Mouse (Mus musculus): Measurements from ENCODE around the gene Actrt2. TPM values are rescaled to one million over a fixed set of nuclear protein-coding genes. Genes with fewer than 3 reads are reported as not detected.
A peak's percentile ranks its signal among the peaks of the same experiment; 100 is the strongest.

Gene Actrt2
- polyA plus RNA-seq, 1 experiment from 2014 or later = not detected

- H3K27me3 ChIP-seq (replicated peaks; ENCODE audit: control insufficient read depth, insufficient read depth, low read length) = peaks cover 8% of the 10 kb centered on the region
- H3K4me2 ChIP-seq = no peak overlapping the region
- ATAC-seq (replicated peaks; ENCODE audit: low FRiP score) = no peak
- no peak for DNase-seq (ENCODE audit: low spot score)
- no peaks in the 10 kb centered on the region for H3K9me3 ChIP-seq (ENCODE audit: control insufficient read depth, low read length)
- H3K9ac ChIP-seq (ENCODE audit: low read depth, low read length) = no peak overlapping the region
- H3K27ac ChIP-seq (ENCODE audit: low read depth, low read length) = no peak overlapping the region
- no peak overlapping the region for H3K4me3 ChIP-seq (ENCODE audit: low read depth, low read length)
- no peaks in the 10 kb centered on the region for H3K4me1 ChIP-seq (replicated peaks; ENCODE audit: control insufficient read depth, insufficient read depth, low read length)
- 50% methylated on average over 15 of the region's 15 CpGs for WGBS
- no peaks in the 10 kb centered on the region for H3K36me3 ChIP-seq (ENCODE audit: control insufficient read depth, insufficient read depth, low read length)
These were observed 7.3 kb upstream of the Actrt2 start for GRCm38 (mm10) chr4:154674966-154675365.

- H3K4me1 ChIP-seq (replicated peaks; ENCODE audit: control insufficient read depth, insufficient read depth, low read length) = no peaks in the 10 kb centered on the region
- WGBS = 6% methylated on average over 12 of the region's 12 CpGs
- H3K27ac ChIP-seq (ENCODE audit: low read depth, low read length) = no peak overlapping the region
- ATAC-seq (replicated peaks; ENCODE audit: low FRiP score) (no peak), DNase-seq (ENCODE audit: low spot score) (peak; percentile 48)
- H3K36me3 ChIP-seq (ENCODE audit: control insufficient read depth, insufficient read depth, low read length) = no peaks in the 10 kb centered on the region
- H3K9me3 ChIP-seq (ENCODE audit: control insufficient read depth, low read length) = no peaks in the 10 kb centered on the region
- no peak overlapping the region for H3K9ac ChIP-seq (ENCODE audit: low read depth, low read length)
- H3K27me3 ChIP-seq (replicated peaks; ENCODE audit: control insufficient read depth, insufficient read depth, low read length) = peaks cover 8% of the 10 kb centered on the region; the same call in 1 of the 2 replicates
- H3K4me2 ChIP-seq = no peak overlapping the region
- no peak overlapping the region for H3K4me3 ChIP-seq (ENCODE audit: low read depth, low read length)
These were observed 6.9 kb upstream of the Actrt2 start for GRCm38 (mm10) chr4:154674541-154674940.

- peaks cover 8% of the 10 kb centered on the region; the same call in 1 of the 2 replicates for H3K27me3 ChIP-seq (replicated peaks; ENCODE audit: control insufficient read depth, insufficient read depth, low read length)
- no peak overlapping the region for H3K4me3 ChIP-seq (ENCODE audit: low read depth, low read length)
- no peak overlapping the region for H3K4me2 ChIP-seq
- no peak overlapping the region for H3K9ac ChIP-seq (ENCODE audit: low read depth, low read length)
- ATAC-seq (replicated peaks; ENCODE audit: low FRiP score) (no peak), DNase-seq (ENCODE audit: low spot score) (no peak)
- no peak overlapping the region for H3K27ac ChIP-seq (ENCODE audit: low read depth, low read length)
- H3K36me3 ChIP-seq (ENCODE audit: control insufficient read depth, insufficient read depth, low read length) = no peaks in the 10 kb centered on the region
- H3K9me3 ChIP-seq (ENCODE audit: control insufficient read depth, low read length) = no peaks in the 10 kb centered on the region
- no peaks in the 10 kb centered on the region for H3K4me1 ChIP-seq (replicated peaks; ENCODE audit: control insufficient read depth, insufficient read depth, low read length)
- WGBS = 76% methylated on average over 4 of the region's 4 CpGs
These were observed 6.3 kb upstream of the Actrt2 start for GRCm38 (mm10) chr4:154673986-154674385.

GRCm38 (mm10) chr4:154672027-154672426, 4.4 kb upstream of the Actrt2 start:
- Histone ChIP-seq H3K27ac (ENCODE audit: low read depth, low read length) (no peak overlapping the region), H3K9ac (ENCODE audit: low read depth, low read length) (no peak overlapping the region), H3K9me3 (ENCODE audit: control insufficient read depth, low read length) (no peaks in the 10 kb centered on the region), H3K36me3 (ENCODE audit: control insufficient read depth, insufficient read depth, low read length) (no peaks in the 10 kb centered on the region), H3K4me1 (replicated peaks; ENCODE audit: control insufficient read depth, insufficient read depth, low read length) (no peaks in the 10 kb centered on the region), H3K4me2 (no peak overlapping the region), H3K27me3 (replicated peaks; ENCODE audit: control insufficient read depth, insufficient read depth, low read length) (peaks cover 8% of the 10 kb centered on the region; the same call in 1 of the 2 replicates), H3K4me3 (ENCODE audit: low read depth, low read length) (no peak overlapping the region)
- no peak for DNase-seq (ENCODE audit: low spot score)
- 43% methylated on average over 1 of the region's 1 CpGs for WGBS
- ATAC-seq (replicated peaks; ENCODE audit: low FRiP score) = no peak

GRCm38 (mm10) chr4:154671232-154671912, 3.7 kb upstream of the Actrt2 start:
- Histone ChIP-seq H3K4me2 (no peak overlapping the region), H3K36me3 (ENCODE audit: control insufficient read depth, insufficient read depth, low read length) (no peaks in the 10 kb centered on the region), H3K27ac (ENCODE audit: low read depth, low read length) (no peak overlapping the region), H3K27me3 (replicated peaks; ENCODE audit: control insufficient read depth, insufficient read depth, low read length) (peaks cover 11% of the 10 kb centered on the region; the same call in 1 of the 2 replicates), H3K4me3 (ENCODE audit: low read depth, low read length) (no peak overlapping the region), H3K9ac (ENCODE audit: low read depth, low read length) (no peak overlapping the region), H3K4me1 (replicated peaks; ENCODE audit: control insufficient read depth, insufficient read depth, low read length) (no peaks in the 10 kb centered on the region), H3K9me3 (ENCODE audit: control insufficient read depth, low read length) (no peaks in the 10 kb centered on the region)
- WGBS = 67% methylated on average over 8 of the region's 8 CpGs
- ATAC-seq (replicated peaks; ENCODE audit: low FRiP score) = no peak
- no peak for DNase-seq (ENCODE audit: low spot score)

- Histone ChIP-seq H3K27ac (ENCODE audit: low read depth, low read length) (no peak overlapping the region), H3K36me3 (ENCODE audit: control insufficient read depth, insufficient read depth, low read length) (no peaks in the 10 kb centered on the region), H3K27me3 (replicated peaks; ENCODE audit: control insufficient read depth, insufficient read depth, low read length) (peaks cover 18% of the 10 kb centered on the region), H3K9me3 (ENCODE audit: control insufficient read depth, low read length) (no peaks in the 10 kb centered on the region), H3K9ac (ENCODE audit: low read depth, low read length) (no peak overlapping the region), H3K4me3 (ENCODE audit: low read depth, low read length) (no peak overlapping the region), H3K4me2 (no peak overlapping the region), H3K4me1 (replicated peaks; ENCODE audit: control insufficient read depth, insufficient read depth, low read length) (no peaks in the 10 kb centered on the region)
- no peak for DNase-seq (ENCODE audit: low spot score)
- ATAC-seq (replicated peaks; ENCODE audit: low FRiP score) = no peak
- whole genome bisulfite sequencing = 61% methylated on average over 12 of the region's 12 CpGs
These were observed 4.9 kb downstream of the Actrt2 start for GRCm38 (mm10) chr4:154662681-154663215.

GRCm38 (mm10) chr4:154661256-154661655, 6.4 kb downstream of the Actrt2 start:
- Histone ChIP-seq H3K9ac (ENCODE audit: low read depth, low read length) (no peak overlapping the region), H3K9me3 (ENCODE audit: control insufficient read depth, low read length) (no peaks in the 10 kb centered on the region), H3K4me3 (ENCODE audit: low read depth, low read length) (no peak overlapping the region), H3K27me3 (replicated peaks; ENCODE audit: control insufficient read depth, insufficient read depth, low read length) (peaks cover 14% of the 10 kb centered on the region), H3K4me1 (replicated peaks; ENCODE audit: control insufficient read depth, insufficient read depth, low read length) (no peaks in the 10 kb centered on the region), H3K27ac (ENCODE audit: low read depth, low read length) (no peak overlapping the region), H3K4me2 (no peak overlapping the region), H3K36me3 (ENCODE audit: control insufficient read depth, insufficient read depth, low read length) (no peaks in the 10 kb centered on the region)
- ATAC-seq (replicated peaks; ENCODE audit: low FRiP score) (no peak), DNase-seq (ENCODE audit: low spot score) (no peak)
- 42% methylated on average over 6 of the region's 6 CpGs for WGBS

GRCm38 (mm10) chr4:154660025-154660424, 7.6 kb downstream of the Actrt2 start:
- DNase-seq (ENCODE audit: low spot score) = no peak
- Histone ChIP-seq H3K9ac (ENCODE audit: low read depth, low read length) (no peak overlapping the region), H3K27me3 (replicated peaks; ENCODE audit: control insufficient read depth, insufficient read depth, low read length) (peaks cover 11% of the 10 kb centered on the region), H3K4me3 (ENCODE audit: low read depth, low read length) (no peak overlapping the region), H3K36me3 (ENCODE audit: control insufficient read depth, insufficient read depth, low read length) (no peaks in the 10 kb centered on the region), H3K27ac (ENCODE audit: low read depth, low read length) (no peak overlapping the region), H3K9me3 (ENCODE audit: control insufficient read depth, low read length) (no peaks in the 10 kb centered on the region), H3K4me2 (no peak overlapping the region), H3K4me1 (replicated peaks; ENCODE audit: control insufficient read depth, insufficient read depth, low read length) (no peaks in the 10 kb centered on the region)
- ATAC-seq (replicated peaks; ENCODE audit: low FRiP score) = no peak
